10 mouse cellular contexts compared by ENCODE assay signal in the genomic region with DNA sequence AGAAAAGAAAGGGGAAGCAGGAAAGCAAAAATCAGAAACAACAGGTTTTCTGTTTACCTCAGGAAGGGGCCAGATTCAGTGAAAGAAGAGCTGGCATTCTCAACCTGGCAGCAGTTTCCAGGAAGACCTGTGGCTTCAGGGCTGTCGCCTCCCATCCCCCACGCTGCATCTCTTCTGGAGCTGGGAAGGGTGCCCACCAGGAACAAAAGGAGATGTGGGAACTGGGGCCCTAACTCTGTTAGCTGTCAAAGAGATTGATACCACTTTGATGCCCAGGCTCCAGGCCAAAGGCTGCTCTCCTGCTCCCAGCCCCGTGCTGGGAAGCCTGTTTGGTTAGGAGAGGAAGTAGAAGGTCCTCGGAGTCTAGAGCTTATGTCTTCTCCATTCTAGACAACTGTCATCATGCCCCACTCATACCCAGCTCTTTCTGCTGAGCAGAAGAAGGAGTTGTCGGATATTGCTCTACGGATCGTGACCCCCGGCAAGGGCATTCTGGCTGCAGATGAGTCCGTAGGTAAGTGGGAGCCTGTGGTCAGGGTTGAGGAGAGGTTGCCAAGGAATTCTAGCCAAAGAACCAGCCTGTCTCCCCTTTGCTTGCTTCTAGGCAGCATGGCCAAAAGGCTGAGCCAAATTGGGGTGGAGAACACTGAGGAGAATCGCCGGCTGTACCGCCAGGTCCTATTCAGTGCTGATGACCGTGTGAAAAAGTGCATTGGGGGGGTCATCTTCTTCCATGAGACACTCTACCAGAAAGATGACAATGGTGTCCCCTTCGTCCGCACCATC. TPM values are rescaled to one million over a fixed set of nuclear protein-coding genes. Genes with fewer than 3 reads are reported as not detected.
DNase-seq lines count a peak whose midpoint lies in the region; ATAC-seq and TF ChIP-seq lines count a peak whose summit lies in the region.
"Had no signal": no experiment of that assay in that cellular context is flagged by ENCODE, and none has a peak within 500 bp of the region (broad histone marks: within the 10 kb centered on the region; RNA-seq: fewer than 3 reads in every experiment).

No protein-coding gene starts in this region.

- no peaks in the 10 kb centered on the region for H3K27me3 ChIP-seq in heart, embryonic 15.5 days
- H3K27me3 ChIP-seq in heart, embryonic 12.5 days (replicated peaks), result no peaks in the 10 kb centered on the region
- no peaks in the 10 kb centered on the region for H3K27me3 ChIP-seq in megakaryocyte, embryonic 14.5 days (replicated peaks)
- H3K27me3 ChIP-seq in hindbrain, postnatal 0 days (ENCODE audit: insufficient read depth, low read length), result no peaks in the 10 kb centered on the region
- H3K27me3 ChIP-seq: limb, embryonic 12.5 days had no signal

- H3K27ac ChIP-seq in heart, embryonic 15.5 days, result no peak overlapping the region
- H3K27ac ChIP-seq in heart, embryonic 12.5 days (ENCODE audit: poor library complexity, severe bottlenecking), result no peak overlapping the region
- H3K27ac ChIP-seq in hindbrain, postnatal 0 days, result peak overlapping the region; percentile 86; the same call in 1 of the 2 replicates

- 76% methylated on average over 15 of the region's 15 CpGs for WGBS in heart, embryonic 15.5 days
- WGBS in heart, embryonic 12.5 days, result 86% methylated on average over 15 of the region's 15 CpGs
- 53% methylated on average over 15 of the region's 15 CpGs for WGBS in hindbrain, postnatal 0 days

- H3K4me3 ChIP-seq in heart, embryonic 15.5 days, result no peak overlapping the region
- H3K4me3 ChIP-seq in heart, embryonic 12.5 days, result no peak overlapping the region
- H3K4me3 ChIP-seq in megakaryocyte, embryonic 14.5 days (replicated peaks), result peak overlapping the region; percentile 91
- H3K4me3 ChIP-seq in hindbrain, postnatal 0 days (ENCODE audit: low read length), result peak overlapping the region; percentile 31

- peaks cover 28% of the 10 kb centered on the region for H3K36me3 ChIP-seq in heart, embryonic 15.5 days
- H3K36me3 ChIP-seq in heart, embryonic 12.5 days, result peaks cover 31% of the 10 kb centered on the region
- H3K36me3 ChIP-seq in megakaryocyte, embryonic 14.5 days (replicated peaks; ENCODE audit: low read length), result peaks cover 68% of the 10 kb centered on the region
- H3K36me3 ChIP-seq in hindbrain, postnatal 0 days (ENCODE audit: insufficient read depth, low read length), result no peaks in the 10 kb centered on the region

- no peaks in the 10 kb centered on the region for H3K9me3 ChIP-seq in heart, embryonic 15.5 days (replicated peaks)
- H3K9me3 ChIP-seq in heart, embryonic 12.5 days (replicated peaks), result no peaks in the 10 kb centered on the region
- no peaks in the 10 kb centered on the region for H3K9me3 ChIP-seq in megakaryocyte, embryonic 14.5 days
- no peaks in the 10 kb centered on the region for H3K9me3 ChIP-seq in hindbrain, postnatal 0 days (ENCODE audit: low read length)
- H3K9me3 ChIP-seq: limb, embryonic 12.5 days had no signal

- ATAC-seq in heart, embryonic 15.5 days (replicated peaks; ENCODE audit: insufficient number of reproducible peaks, insufficient read depth, low FRiP score, low read depth), result no peak
- ATAC-seq in heart, embryonic 12.5 days (ENCODE audit: insufficient number of reproducible peaks, low FRiP score), result no peak
- ATAC-seq in megakaryocyte, adult 5-6 weeks (ENCODE audit: poor library complexity, severe bottlenecking), result no peak
- peak; percentile 39; the same call in 1 of the 2 replicates for ATAC-seq in hindbrain, postnatal 0 days
- ATAC-seq: intestine, embryonic 16.5 days had no signal

- H3K4me2 ChIP-seq in heart, embryonic 15.5 days, result peak overlapping the region; percentile 59; the same call in 1 of the 2 replicates
- no peak overlapping the region for H3K4me2 ChIP-seq in heart, embryonic 12.5 days
- H3K4me2 ChIP-seq in hindbrain, postnatal 0 days (ENCODE audit: low read depth, low read length), result peak overlapping the region; percentile 53

- DNase-seq in cerebellum, adult 8-10 months, result peak; percentile 52
- peak; percentile 82 for DNase-seq in hindbrain, postnatal 0 days (ENCODE audit: low spot score)
- DNase-seq in MN1 (ENCODE audit: low spot score), result no peak
- no peak for DNase-seq in embryo, embryonic 9.5 days (ENCODE audit: extremely low spot score)

- no peak for TF ChIP-seq CTCF in hindbrain, postnatal 0 days (IDR thresholded peaks at IDR 0.05; ENCODE audit: low read depth)

- H3K4me1 ChIP-seq in heart, embryonic 15.5 days (replicated peaks), result peaks cover 32% of the 10 kb centered on the region
- peaks cover 23% of the 10 kb centered on the region for H3K4me1 ChIP-seq in heart, embryonic 12.5 days (replicated peaks)
- H3K4me1 ChIP-seq in megakaryocyte, embryonic 14.5 days, result peaks cover 58% of the 10 kb centered on the region
- peaks cover 8% of the 10 kb centered on the region for H3K4me1 ChIP-seq in hindbrain, postnatal 0 days (ENCODE audit: insufficient read depth, low read length)

- H3K9ac ChIP-seq in heart, embryonic 15.5 days, result peak overlapping the region; percentile 5; the same call in 1 of the 2 replicates
- no peak overlapping the region for H3K9ac ChIP-seq in heart, embryonic 12.5 days
- H3K9ac ChIP-seq in hindbrain, postnatal 0 days (replicated peaks; ENCODE audit: low read length), result peak overlapping the region; percentile 52; the same call in 1 of the 2 replicates
- H3K9ac ChIP-seq: limb, embryonic 12.5 days had no signal

RNA-seq across cellular contexts. Expression of gene Aldoc, which starts 1.4 kb away (rescaled TPM):
- polyA plus RNA-seq in heart, embryonic 15.5 days (2015; fragmentation: Nextera tagmentation; extraction: Ambion mirVana), result 20.6 and 28.6 TPM in 2 replicates
- polyA plus RNA-seq in heart, embryonic 12.5 days (2016; fragmentation: Nextera tagmentation; extraction: Ambion mirVana), result 10.0 and 12.6 TPM in 2 replicates
- polyA plus RNA-seq in megakaryocyte, embryonic 14.5 days (2012; ENCODE audit: insufficient read depth, low replicate concordance), result 25.1 and 40.6 TPM in 2 replicates
- 0.62 and 1.7 TPM in 2 replicates for total RNA-seq in megakaryocyte, adult 5-6 weeks (2015)
- total RNA-seq in megakaryocyte, adult 5-6 weeks (2017), result 1.0 and 1.6 TPM in 2 replicates
- 798 and 822 TPM in 2 replicates for total RNA-seq in hindbrain, postnatal 0 days (2014; rRNA removed)
- 693 and 762 TPM in 2 replicates for polyA plus RNA-seq in hindbrain, postnatal 0 days (2015; fragmentation: Nextera tagmentation; extraction: Ambion mirVana)

RNA-seq across cellular contexts. Expression of gene Pigs, which starts 4.0 kb away (rescaled TPM):
- 46.1 and 62.4 TPM in 2 replicates for polyA plus RNA-seq in heart, embryonic 15.5 days (2015; fragmentation: Nextera tagmentation; extraction: Ambion mirVana)
- 71.4 and 75.6 TPM in 2 replicates for polyA plus RNA-seq in heart, embryonic 12.5 days (2016; fragmentation: Nextera tagmentation; extraction: Ambion mirVana)
- 53.1 and 73.7 TPM in 2 replicates for polyA plus RNA-seq in megakaryocyte, embryonic 14.5 days (2012; ENCODE audit: insufficient read depth, low replicate concordance)
- 31.8 and 33.5 TPM in 2 replicates for total RNA-seq in megakaryocyte, adult 5-6 weeks (2015)
- 21.5 and 22.4 TPM in 2 replicates for total RNA-seq in megakaryocyte, adult 5-6 weeks (2017)
- total RNA-seq in hindbrain, postnatal 0 days (2014; rRNA removed), result 88.3 and 89.0 TPM in 2 replicates
- 105 TPM in 2 replicates for polyA plus RNA-seq in hindbrain, postnatal 0 days (2015; fragmentation: Nextera tagmentation; extraction: Ambion mirVana)

RNA-seq across cellular contexts. Expression of gene Unc119, which starts 19.1 kb away (rescaled TPM):
- polyA plus RNA-seq in heart, embryonic 15.5 days (2015; fragmentation: Nextera tagmentation; extraction: Ambion mirVana), result 31.0 and 43.3 TPM in 2 replicates
- 45.6 and 47.7 TPM in 2 replicates for polyA plus RNA-seq in heart, embryonic 12.5 days (2016; fragmentation: Nextera tagmentation; extraction: Ambion mirVana)
- polyA plus RNA-seq in megakaryocyte, embryonic 14.5 days (2012; ENCODE audit: insufficient read depth, low replicate concordance), result 319 and 574 TPM in 2 replicates
- total RNA-seq in megakaryocyte, adult 5-6 weeks (2015), result 94.0 and 96.6 TPM in 2 replicates
- total RNA-seq in megakaryocyte, adult 5-6 weeks (2017), result 54.2 and 56.7 TPM in 2 replicates
- total RNA-seq in hindbrain, postnatal 0 days (2014; rRNA removed), result 125 and 154 TPM in 2 replicates
- polyA plus RNA-seq in hindbrain, postnatal 0 days (2015; fragmentation: Nextera tagmentation; extraction: Ambion mirVana), result 76.2 and 82.0 TPM in 2 replicates

RNA-seq across cellular contexts. Expression of gene Spag5, which starts 22.9 kb away (rescaled TPM):
- 21.6 and 30.9 TPM in 2 replicates for polyA plus RNA-seq in heart, embryonic 15.5 days (2015; fragmentation: Nextera tagmentation; extraction: Ambion mirVana)
- 27.2 and 34.0 TPM in 2 replicates for polyA plus RNA-seq in heart, embryonic 12.5 days (2016; fragmentation: Nextera tagmentation; extraction: Ambion mirVana)
- polyA plus RNA-seq in megakaryocyte, embryonic 14.5 days (2012; ENCODE audit: insufficient read depth, low replicate concordance), result 16.9 and 30.9 TPM in 2 replicates
- total RNA-seq in megakaryocyte, adult 5-6 weeks (2015), result 23.6 and 31.6 TPM in 2 replicates
- total RNA-seq in megakaryocyte, adult 5-6 weeks (2017), result 60.7 and 63.2 TPM in 2 replicates
- total RNA-seq in hindbrain, postnatal 0 days (2014; rRNA removed), result 26.7 and 31.4 TPM in 2 replicates
- polyA plus RNA-seq in hindbrain, postnatal 0 days (2015; fragmentation: Nextera tagmentation; extraction: Ambion mirVana), result 9.1 and 9.9 TPM in 2 replicates

RNA-seq across cellular contexts. Expression of gene BC030499, which starts 33.6 kb away (rescaled TPM):
- 0.23 and 0.38 TPM in 2 replicates for polyA plus RNA-seq in heart, embryonic 15.5 days (2015; fragmentation: Nextera tagmentation; extraction: Ambion mirVana)
- 0.54 TPM in 1 of 2 replicates, not detected in the other for polyA plus RNA-seq in heart, embryonic 12.5 days (2016; fragmentation: Nextera tagmentation; extraction: Ambion mirVana)
- polyA plus RNA-seq in megakaryocyte, embryonic 14.5 days (2012; ENCODE audit: insufficient read depth, low replicate concordance), result not detected in 2 replicates
- 0.56 TPM in 1 of 2 replicates, not detected in the other for total RNA-seq in megakaryocyte, adult 5-6 weeks (2015)
- 0.18 and 0.77 TPM in 2 replicates for total RNA-seq in megakaryocyte, adult 5-6 weeks (2017)
- total RNA-seq in hindbrain, postnatal 0 days (2014; rRNA removed), result 0.10 TPM in 1 of 2 replicates, not detected in the other
- 0.15 TPM in 1 of 2 replicates, not detected in the other for polyA plus RNA-seq in hindbrain, postnatal 0 days (2015; fragmentation: Nextera tagmentation; extraction: Ambion mirVana)

Comparison
In these comparisons a context has a peak if more than half of its experiments do, and no peak if none do; other contexts are left out.
1. H3K4me3 ChIP-seq: peak in megakaryocyte, embryonic 14.5 days (single experiment) and hindbrain, postnatal 0 days (single experiment); none in heart, embryonic 15.5 days (single experiment) and heart, embryonic 12.5 days (single experiment).
2. DNase-seq: peak in cerebellum, adult 8-10 months (single experiment) and hindbrain, postnatal 0 days (single experiment); none in MN1 (single experiment) and embryo, embryonic 9.5 days (single experiment).
3. RNA of gene Aldoc, which starts 1.4 kb away (polyA plus RNA-seq): 693 to 762 TPM in hindbrain, postnatal 0 days; 25.1 to 40.6 TPM in megakaryocyte, embryonic 14.5 days, 20.6 to 28.6 TPM in heart, embryonic 15.5 days and 10.0 to 12.6 TPM in heart, embryonic 12.5 days; every median in the first group is over 10 times any median in the second.